Mouse (Mus musculus) CD4-positive, CD25-positive, alpha-beta regulatory T cell, adult 4 months (primary cell): Measurements from ENCODE around the gene Dnaic2. TPM values are rescaled to one million over a fixed set of nuclear protein-coding genes. Genes with fewer than 3 reads are reported as not detected.
A peak's percentile ranks its signal among the peaks of the same experiment; 100 is the strongest.

Source experiments
- ATAC-seq: one replicate; pipeline ENCODE4 v1.8.0; 2017
- polyA plus RNA-seq, 2 experiments: library from polyadenylated mRNA; unstranded; fragments of 100-300 nt; shearing (Covaris generic); gene quantifications; one replicate each; pipeline ENCODE4 v1.2.1; 2017

Gene Dnaic2
- polyA plus RNA-seq, result not detected

- ATAC-seq, result no peak
Measured at GRCm38 (mm10) chr11:114726965-114727825, at the start of gene Dnaic2. TSS of gene Dnaic2 (plus strand) at chr11:114727408.

DNA sequence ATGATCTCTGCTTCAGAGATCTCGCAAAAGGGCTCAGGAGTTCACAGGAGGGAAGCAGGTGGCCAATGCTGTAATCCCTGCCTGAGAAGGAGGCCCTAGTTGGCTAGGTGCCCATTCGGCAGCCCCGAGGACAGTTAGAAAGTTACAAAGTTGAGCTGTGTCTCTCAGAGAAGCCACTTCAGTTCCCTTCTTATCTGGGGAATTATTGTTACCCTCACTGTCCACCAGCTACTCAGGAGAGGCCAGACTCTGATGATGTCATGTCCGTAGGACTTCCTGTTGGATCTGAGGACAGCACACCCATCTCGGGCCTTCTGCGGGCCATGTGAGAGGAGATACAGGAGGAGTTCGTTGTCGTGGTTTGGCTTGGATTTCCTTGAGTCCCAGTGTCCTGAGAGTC lies 47.6 kb upstream of the Dnaic2 start:
- ATAC-seq, result no peak

GRCm38 (mm10) chr11:114680291-114680690 lies 46.9 kb upstream of the Dnaic2 start:
- ATAC-seq, result no peak

DNA sequence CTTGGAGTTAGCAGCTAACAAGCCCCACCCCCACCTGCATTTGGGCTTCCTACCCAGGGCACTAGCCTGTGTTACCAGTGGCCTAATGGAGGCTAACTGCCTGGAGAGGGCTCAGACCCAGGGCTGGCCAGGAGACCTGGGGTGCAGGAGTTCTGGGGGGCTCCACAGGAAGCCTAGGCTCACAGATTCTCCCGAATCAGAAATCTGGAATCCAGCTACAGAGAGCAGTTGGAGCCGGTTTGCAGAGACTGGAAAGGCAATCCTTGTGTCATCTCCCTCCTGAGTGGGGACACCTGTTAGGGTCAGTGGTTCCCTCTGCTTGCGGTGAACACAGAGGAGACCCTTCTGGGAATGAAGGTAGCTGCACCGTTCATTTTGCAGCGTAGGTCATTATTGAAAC lies 46.2 kb upstream of the Dnaic2 start:
- ATAC-seq, result no peak

DNA sequence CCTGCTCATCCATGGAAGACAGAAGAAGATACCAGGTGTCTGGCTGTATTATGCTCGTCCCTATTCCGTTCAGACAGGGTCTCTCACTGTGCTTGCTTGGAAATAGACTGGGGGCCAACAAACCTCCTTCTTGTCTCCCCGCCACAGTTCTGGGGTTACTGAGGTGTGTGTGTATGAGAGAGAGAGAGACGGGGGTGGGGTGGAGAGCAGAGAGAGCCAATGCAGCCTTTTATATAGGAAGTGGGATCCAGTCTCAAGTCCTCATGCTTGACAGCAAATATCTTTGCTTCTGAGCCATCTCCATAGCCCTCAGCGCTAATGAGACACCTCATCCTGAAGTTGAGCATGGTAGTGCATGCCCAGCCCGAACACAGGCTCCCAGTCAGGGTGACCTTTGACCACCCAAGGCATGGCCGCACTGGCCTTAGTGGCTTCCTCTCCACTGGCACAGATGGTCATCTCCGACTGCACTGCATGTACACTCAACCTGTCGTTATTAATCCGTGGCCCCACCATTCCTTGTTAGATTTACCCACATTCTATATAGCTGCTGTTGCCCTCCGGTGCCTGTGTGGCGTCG lies 44.8 kb upstream of the Dnaic2 start:
- no peak for ATAC-seq

DNA sequence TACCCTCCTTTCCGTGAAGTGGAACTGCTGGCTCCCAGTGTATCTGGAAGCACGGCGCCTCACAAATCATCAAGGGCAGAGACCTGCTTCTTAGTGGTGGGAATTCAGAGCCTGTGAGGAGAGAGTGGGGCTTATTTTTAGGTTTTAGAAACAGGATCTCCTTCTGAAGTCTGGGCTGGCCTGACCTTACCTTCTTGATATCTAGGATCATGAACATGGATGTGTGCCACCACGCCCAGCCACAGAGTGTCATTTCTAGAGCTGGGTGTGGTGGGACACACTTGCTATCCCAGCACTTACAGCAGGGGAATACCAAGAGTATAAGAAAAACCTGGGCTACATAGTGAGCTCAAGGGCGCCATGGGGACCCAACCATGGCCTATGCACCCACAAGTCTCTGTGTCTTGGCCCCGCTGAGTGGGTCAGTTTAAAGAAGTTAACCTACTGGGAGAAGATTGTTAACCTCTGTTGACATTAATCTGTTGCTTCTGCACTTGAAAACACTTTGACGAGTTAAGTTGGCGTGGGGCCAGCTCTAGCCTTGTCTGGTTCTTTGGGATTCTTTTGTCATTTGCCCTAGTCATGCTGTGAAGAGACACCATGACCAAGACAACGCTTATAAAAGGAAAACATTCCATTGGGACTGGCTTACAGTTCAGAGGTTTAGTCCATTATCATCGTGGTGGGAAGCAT lies 44.0 kb upstream of the Dnaic2 start:
- no peak for ATAC-seq

GRCm38 (mm10) chr11:114683722-114684621 lies 43.2 kb upstream of the Dnaic2 start:
- ATAC-seq, result no peak

DNA sequence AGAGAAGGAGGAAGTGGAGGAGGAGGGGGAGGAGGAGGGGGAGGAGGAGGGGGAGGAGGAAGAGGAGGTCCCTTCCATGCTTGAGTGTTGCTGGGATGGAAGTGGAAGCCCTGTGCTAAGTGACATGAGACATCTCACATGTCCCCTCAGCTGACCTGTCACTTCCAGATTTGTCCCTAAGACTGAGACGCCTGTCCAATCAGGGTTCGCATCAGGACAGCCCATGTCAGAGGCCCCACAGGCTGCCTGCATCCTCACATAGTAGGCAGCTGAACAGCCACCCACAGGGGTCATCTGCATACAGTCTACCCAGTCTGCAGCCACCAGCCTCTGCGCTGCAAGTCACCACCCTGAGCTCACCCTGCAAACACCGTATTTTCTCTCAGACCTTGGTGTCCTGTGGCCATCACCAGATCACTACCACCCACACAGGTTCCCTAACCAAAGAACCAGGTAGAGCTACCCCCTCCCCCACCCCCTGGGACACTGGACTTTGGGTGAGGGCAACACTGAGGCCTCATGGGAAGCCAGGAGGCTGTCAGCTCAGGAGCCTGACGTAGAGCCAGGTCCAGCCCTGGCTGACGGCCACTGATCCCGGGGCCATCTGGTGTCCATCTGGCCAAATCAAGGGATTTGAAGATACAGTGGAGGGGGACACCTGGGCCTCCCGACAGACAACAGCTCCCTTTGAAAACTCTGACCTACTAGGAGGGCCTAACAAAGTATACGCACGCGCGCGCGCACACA lies 42.4 kb upstream of the Dnaic2 start:
- ATAC-seq, result no peak

DNA sequence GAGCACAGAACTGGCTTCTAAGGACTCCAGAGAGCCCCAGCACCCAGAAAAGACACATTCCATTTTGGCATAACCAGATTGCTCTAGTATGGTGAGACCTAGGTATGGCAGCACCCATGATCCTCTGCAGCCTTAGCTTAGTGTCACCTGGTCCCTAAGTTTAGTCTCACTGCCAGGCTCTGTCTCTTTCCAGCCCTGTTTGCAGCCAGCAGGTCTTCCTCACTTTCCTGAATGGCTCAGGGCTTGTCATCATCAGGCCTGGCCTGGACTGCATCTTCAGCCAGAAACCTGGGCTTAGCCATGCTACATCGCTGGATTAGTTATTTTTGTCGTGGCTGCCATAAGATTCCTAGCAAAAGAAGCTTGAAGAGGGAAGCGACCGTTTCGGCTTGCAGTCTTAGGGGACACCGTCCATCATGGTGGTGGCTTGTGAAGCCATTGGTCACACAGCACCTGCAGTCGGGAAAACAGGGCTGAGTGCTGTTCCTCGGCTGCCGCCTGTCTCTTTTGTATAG lies 41.6 kb upstream of the Dnaic2 start:
- no peak for ATAC-seq

DNA sequence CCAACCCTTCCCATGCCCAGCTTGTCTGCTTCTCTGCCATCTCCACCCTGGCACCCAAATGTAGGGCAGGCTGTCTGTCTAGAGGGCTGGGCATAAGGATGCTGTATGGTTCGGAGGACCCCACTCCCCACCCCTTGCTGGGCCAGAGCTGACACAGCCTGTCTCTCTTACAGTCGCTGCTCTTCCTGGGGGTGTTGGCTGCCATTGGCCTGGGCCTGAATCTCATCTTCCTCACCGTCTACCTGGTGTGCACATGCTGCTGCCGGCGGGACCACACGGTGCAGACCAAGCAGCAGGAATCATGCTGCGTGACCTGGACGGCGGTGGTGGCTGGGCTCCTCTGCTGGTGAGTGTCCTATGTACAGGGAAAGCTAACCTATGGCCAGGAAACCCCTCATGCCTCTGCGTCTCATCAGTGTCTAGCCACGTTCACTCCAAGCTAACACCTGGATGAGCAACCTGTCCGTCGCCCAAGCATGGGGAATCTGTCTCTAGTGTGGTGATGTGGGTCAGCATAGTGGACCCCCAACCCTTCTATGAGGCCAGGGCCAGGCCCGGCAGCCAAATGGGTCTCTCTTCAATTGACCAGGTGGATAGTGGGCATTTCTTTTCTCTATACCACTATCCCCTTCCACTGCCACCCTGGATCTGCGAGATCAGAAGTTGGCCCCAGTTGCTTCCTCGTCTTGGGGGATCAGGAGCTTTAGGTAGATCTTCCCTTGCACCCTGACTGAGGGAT lies 40.8 kb upstream of the Dnaic2 start:
- ATAC-seq, result no peak

GRCm38 (mm10) chr11:114687574-114688188 lies 39.5 kb upstream of the Dnaic2 start:
- ATAC-seq, result no peak

DNA sequence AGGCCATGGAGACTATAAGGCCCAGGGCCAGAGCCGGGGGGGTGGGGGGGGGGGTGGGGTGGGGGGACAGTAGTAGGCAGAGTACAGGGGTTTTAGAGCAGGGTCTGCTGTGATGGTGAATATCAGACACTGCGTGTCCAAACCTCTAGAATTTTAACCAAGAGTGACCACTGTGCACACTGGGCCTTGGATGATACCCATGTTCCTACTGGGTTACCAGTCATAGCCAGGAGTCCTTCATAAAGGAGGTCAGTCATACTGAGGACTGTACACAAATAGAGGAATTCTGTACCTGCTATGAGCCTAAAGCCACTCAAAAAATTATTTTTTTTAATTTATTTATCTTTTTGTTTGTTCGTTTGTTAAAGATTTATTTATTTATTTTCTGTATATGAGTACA lies 38.5 kb upstream of the Dnaic2 start:
- ATAC-seq, result no peak

- no peak for ATAC-seq
Measured at GRCm38 (mm10) chr11:114690192-114690591, 37.0 kb upstream of the Dnaic2 start.

DNA sequence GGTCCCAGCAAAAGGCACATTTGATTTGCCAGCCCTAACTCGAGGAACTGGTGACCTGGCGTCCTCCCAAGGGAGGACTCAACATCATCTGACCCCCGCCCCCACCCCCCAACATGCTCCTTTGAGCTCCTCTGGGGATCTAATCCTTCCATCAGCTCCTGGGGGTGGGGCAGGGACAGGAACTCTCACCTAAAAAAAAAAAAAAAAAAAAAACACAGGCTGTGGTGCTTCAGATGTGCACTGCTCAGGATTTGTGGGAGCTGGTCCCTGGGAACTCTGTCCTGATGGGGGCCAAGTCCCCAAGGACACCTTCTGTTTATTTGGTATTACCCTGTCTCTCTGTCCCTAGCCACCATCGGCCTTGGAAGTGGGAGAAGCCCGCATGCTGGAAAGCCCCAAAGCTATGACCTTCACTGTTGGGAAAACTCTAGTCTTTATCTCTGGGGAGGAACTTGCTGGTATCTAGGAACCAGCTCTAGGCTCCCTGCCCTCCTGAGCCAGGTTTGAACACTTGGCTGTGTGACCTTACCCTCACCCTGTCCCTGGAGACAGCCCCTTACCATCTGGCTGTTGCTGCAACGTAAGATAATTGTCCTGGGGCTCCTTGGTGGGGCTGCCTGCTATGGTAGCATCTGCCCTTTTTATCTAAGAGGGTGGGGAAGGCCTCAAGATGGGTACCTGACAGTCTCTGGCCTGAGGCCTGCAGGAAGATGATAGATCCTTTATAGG lies 35.6 kb upstream of the Dnaic2 start:
- no peak for ATAC-seq

GRCm38 (mm10) chr11:114692601-114693000 lies 34.6 kb upstream of the Dnaic2 start:
- no peak for ATAC-seq

- no peak for ATAC-seq
Measured at GRCm38 (mm10) chr11:114693456-114693855, 33.8 kb upstream of the Dnaic2 start.

DNA sequence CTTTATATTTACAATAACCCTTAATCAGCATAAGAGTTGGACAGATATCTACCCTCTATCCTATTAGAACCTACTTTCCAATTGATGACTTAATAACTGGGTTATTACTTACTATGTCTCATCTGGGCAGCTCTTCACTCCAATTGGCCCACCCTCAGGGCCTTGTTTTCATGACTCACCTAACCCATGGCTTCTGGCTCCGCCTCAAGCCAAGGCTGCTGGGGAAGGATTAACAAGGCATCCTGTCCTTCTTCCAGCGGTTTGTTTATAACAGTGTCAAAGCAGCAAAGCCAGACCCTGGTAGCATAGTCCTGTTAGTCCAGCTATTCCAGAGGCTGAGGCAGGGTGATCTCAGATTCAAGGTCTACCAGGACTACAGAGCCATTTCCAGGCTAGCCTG lies 32.8 kb upstream of the Dnaic2 start:
- no peak for ATAC-seq

DNA sequence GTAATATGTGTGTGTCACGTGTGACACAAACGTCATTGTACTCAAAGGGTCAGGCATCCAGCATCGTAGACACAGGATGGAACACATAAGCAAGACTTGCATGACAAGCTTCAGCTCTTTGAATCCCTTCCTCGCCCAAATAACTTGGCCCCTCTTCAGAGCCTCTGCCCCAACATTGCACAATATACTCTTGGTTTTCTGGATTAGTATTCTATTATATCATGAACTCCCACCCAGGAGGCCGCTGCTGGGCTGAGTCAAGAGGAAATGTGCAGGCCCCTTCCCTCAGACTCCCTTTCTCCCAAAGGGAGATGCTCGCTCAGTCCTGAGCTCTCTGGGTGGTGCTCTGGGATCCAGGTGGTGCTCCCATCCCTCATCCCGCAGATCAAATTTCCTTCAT lies 28.7 kb upstream of the Dnaic2 start:
- no peak for ATAC-seq

DNA sequence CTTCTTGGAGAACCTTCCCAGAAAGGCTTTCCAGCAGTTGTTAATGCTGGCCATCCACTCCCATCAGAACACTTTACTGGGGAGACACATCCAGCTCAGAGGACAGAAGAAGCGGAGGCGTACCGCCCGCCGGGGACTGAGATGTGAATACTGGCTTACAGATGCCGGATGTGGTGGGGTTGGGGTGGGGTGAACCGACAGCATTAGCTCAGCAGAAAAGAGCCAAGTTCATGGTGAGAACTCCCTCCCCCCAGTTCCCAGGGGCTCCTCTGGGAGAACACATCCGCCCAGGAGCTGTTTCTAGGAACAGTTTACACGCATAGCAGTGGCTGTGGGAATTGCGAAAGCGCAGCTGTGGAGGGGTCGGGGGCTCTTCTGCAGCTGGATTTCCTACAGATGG lies 27.7 kb upstream of the Dnaic2 start:
- peak; percentile 79 for ATAC-seq
